Mouse (Mus musculus) brain, embryonic 14.5 days (tissue): ENCODE results near the gene Pfdn6. TPM values are rescaled to one million over a fixed set of nuclear protein-coding genes. Genes with fewer than 3 reads are reported as not detected.
"Not testable (repeated sequence)": the region's sequence is repeated elsewhere in the genome, so short reads cannot be mapped to it uniquely, and the experiment has no call there.

Source experiments
- DNase-seq: peaks from one replicate; pipeline ENCODE4 v3.0.0-alpha.2; 2011; ENCODE audit warnings: low read depth
- CTCF ChIP-seq: fragments of 200-500 bp; IDR thresholded peaks from 2 replicates; pipeline ENCODE4 v1.5.1; 2012; ENCODE audit warnings: inconsistent platforms, mild to moderate bottlenecking, moderate library complexity, borderline replicate concordance; ENCODE audit not compliant: insufficient read depth, insufficient read length; ENCODE audit errors: extremely low read depth
- POLR2A ChIP-seq: fragments of 200-500 bp; IDR thresholded peaks from 2 replicates; pipeline ENCODE4 v1.6.1; 2012; ENCODE audit warnings: mild to moderate bottlenecking, inconsistent platforms, borderline replicate concordance; ENCODE audit not compliant: poor library complexity, insufficient read depth, insufficient read length, severe bottlenecking; ENCODE audit errors: extremely low read depth
- polyA plus RNA-seq: library from polyadenylated mRNA; depleted of rRNA; stranded (reverse); fragments of >200 nt; gene quantifications from 2 replicates; pipeline ENCODE4 v1.2.3, GENCODE M21; 2012; rRNA removed

Gene Pfdn6
- polyA plus RNA-seq, 1 experiment, result 97.5 TPM

DNA sequence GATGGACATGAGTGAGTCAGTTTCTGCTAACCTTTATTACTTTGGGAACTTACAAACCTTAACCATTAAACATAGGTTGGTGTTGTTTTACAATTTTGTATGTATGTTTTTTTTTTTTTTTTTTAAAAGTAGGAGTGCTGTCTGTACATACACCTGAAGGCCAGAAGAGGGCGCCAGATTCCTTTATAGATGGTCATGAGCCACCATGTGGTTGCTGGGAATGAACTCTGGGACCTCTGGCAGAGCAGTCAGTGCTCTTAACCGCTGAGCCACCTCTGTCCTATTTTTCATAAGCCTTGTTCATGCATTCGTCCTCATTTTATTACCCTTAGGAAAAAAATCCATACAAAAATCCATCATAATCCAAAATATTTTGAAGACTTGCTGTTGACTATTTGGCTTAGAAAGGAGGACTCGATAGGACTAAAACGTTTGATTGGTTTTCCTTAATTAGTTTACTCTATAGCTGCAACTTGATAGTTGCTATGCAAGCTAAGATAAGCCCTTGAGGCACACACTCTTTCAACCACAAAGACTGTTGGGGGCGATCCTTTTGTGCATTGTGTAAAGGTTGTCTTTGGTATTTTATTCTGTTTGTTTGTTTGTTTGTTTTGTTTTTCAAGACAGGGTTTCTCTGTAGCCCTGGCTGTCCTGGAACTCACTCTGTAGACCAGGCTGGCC, 42.9 kb downstream of the Pfdn6 start:
- DNase-seq, result peak; percentile 69
- no peak for TF ChIP-seq POLR2A
- peak; percentile 54; the same call in 1 of the 2 replicates for TF ChIP-seq CTCF

DNA sequence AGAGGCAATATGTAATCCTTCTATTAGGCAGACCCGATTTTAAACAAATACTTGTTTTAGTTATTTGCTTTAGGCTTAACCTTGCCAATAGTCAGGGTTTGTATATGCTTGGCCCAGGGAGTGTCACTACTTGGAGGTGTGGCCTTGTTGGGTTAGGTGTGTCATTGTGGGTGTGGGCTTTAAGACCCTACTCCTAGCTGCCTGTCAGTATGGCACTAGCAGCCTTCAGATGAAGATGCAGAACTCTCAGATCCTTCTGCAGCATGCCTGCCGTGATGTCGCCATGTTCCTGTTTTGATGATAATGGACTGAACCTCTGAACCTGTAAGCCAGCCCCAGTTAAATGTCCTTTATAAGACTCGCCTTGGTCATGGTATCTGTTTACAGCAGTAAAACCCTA, 47.1 kb downstream of the Pfdn6 start:
- DNase-seq, result not testable (repeated sequence)

DNA sequence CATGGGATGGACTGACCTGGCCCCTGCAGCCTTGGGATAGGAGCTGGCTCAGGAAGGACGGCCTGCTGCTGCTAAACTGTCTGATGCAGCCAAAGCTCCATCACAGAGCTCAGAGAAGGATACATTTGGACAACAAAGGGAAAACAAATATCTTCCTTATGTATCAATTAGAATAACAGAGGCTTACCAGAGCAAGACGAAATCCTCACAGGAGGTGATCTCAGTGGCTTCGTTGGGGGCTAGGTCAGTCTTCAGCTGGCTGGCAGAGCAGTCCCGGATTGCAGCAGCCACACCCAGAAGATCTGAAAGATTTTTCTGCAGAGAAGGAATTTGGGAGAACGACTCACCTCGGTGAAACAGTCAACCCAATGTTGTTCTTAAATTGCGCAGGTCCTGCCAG, 47.7 kb downstream of the Pfdn6 start:
- no peak for DNase-seq
- TF ChIP-seq POLR2A, result no peak
- TF ChIP-seq CTCF, result no peak

DNA sequence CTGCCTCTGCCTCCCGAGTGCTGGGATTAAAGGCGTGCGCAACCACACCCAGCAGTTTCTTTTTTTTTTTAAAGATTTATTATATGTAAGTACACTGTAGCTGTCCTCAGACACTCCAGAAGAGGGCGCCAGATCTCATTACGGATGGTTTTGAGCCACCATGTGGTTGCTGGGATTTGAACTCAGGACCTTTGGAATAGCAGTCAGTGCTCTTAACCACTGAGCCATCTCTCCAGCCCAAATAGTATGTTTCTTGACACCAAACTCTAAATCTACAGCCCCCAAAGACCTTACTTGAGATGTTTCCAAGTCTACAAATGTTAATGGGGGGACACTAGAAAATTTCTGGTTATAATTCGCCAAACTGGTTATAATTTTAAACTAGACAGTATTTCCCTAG, 48.3 kb downstream of the Pfdn6 start:
- not testable (repeated sequence) for DNase-seq

DNA sequence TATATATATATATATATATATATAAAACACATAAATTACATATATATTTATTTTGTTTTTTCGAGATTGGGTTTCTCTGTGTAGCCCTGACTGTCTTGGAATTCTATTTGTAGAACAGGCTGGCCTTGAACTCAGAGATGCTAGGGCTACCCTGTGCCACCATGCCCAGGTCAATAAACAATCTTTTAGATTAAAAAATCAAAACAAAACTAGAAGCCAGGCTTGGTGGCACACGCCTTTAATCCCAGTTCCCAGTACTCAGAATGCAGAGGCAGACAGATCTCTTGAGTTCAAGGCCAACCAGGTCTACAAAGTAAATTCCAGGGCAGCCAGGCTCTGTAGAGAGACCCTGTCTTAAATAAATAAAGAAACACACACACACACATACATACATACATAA, 48.8 kb downstream of the Pfdn6 start:
- no peak for DNase-seq
- TF ChIP-seq CTCF, result no peak
- TF ChIP-seq POLR2A, result no peak

DNA sequence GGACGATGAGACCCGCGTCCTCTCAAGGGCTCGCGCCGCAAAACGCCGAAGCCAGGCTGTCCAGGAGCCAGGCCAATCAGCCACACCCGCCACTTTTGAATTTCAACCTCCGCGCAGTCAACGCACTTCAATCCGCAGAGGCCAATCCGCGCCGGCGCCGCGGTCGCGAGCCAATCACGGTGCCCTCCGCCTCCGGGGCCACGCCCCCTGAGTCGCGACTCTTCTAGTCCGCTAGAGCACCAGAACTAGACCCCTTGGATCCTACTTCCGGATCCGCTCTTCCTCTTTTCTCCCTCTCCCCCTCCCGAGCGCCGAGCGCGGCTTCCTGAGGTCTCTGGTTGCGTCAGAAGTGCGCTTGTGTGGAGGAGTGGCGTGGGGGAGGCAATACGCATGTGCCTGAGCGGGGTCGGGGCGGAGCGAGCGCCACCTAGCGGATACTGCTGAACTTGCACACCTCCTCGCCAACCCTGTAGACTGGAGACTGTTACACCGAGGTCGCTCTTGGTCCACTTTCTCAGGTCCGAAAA, 49.5 kb downstream of the Pfdn6 start, which contains the start of gene Kifc1:
Kifc1 (minus strand) TSS at position 129 of the 527 bp plus-strand sequence.
- TF ChIP-seq CTCF (peak; percentile 100), POLR2A (0 out of 2 replicates have a peak, but pooled peaks have one; percentile 9)
- peak; percentile 100 for DNase-seq

DNA sequence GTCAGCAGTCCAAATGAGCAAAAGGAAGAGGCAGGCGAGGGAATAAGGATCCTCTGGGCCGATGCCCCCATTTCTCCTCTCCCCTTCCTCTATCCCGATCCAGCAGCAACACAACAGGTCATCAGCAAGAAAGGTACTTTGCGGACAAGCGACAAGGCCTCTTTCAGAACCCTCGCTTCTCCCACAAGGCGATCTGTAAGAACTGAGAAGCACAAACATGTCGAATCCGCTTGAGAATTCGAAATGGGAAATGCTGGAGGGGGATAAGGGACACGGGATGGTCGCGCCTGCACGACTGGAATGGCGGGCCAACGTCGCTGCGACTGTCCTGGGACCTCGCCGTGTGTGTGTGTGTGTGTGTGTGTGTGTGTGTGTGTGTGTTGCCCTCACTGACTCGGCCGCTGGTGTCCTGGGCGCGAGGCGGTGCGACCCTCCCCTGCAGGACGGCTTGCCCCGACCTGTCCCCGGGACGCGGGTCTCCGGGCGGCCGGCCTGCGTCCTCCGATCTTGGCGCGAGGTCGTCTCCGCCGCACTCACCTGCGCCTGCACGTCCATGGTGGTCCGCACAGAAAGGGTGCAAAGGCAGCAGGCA, 50.1 kb downstream of the Pfdn6 start:
- DNase-seq, result not testable (repeated sequence)

Other genes with a start within 250 kb of the Pfdn6 start
- 59.3 and 65.7 TPM in 2 replicates for gene March2, start 221.7 kb downstream of the Pfdn6 start, polyA plus RNA-seq
- gene Rab11b, start 179.8 kb downstream of the Pfdn6 start, polyA plus RNA-seq, result 633 and 642 TPM in 2 replicates
- 9.8 and 10.6 TPM in 2 replicates for gene Angptl4, start 158.5 kb downstream of the Pfdn6 start, polyA plus RNA-seq
- gene Kank3, start 129.8 kb downstream of the Pfdn6 start, polyA plus RNA-seq, result 50.7 and 61.9 TPM in 2 replicates
- 1,048 and 1,174 TPM in 2 replicates for gene Rps28, start 115.8 kb downstream of the Pfdn6 start, polyA plus RNA-seq
- 327 and 425 TPM in 2 replicates for gene Ndufa7, start 115.8 kb downstream of the Pfdn6 start, polyA plus RNA-seq
- 41.6 and 49.6 TPM in 2 replicates for gene Cd320, start 97.3 kb downstream of the Pfdn6 start, polyA plus RNA-seq
- gene Gm7029, start 66.5 kb downstream of the Pfdn6 start, polyA plus RNA-seq, result not detected in 2 replicates
- gene Kifc1, start 49.7 kb downstream of the Pfdn6 start, polyA plus RNA-seq, result 18.5 and 32.3 TPM in 2 replicates
- 0.30 and 0.38 TPM in 2 replicates for gene Platr17, start 35.2 kb downstream of the Pfdn6 start, polyA plus RNA-seq
- 43.8 and 52.6 TPM in 2 replicates for gene Daxx, start 30.9 kb downstream of the Pfdn6 start, polyA plus RNA-seq
- gene Tapbp, start 24.4 kb downstream of the Pfdn6 start, polyA plus RNA-seq, result 17.4 and 22.8 TPM in 2 replicates
- 35.8 and 43.6 TPM in 2 replicates for gene Zbtb22, start 24.4 kb downstream of the Pfdn6 start, polyA plus RNA-seq
- 184 and 285 TPM in 2 replicates for gene Rgl2, start 10.8 kb downstream of the Pfdn6 start, polyA plus RNA-seq
- gene Wdr46, start 317 bp upstream of the Pfdn6 start, polyA plus RNA-seq, result 22.8 and 29.3 TPM in 2 replicates
- 9.9 and 11.1 TPM in 2 replicates for gene B3galt4, start 11.1 kb upstream of the Pfdn6 start, polyA plus RNA-seq
- 71.7 and 72.8 TPM in 2 replicates for gene Vps52, start 15.5 kb upstream of the Pfdn6 start, polyA plus RNA-seq
- gene Rps18, start 15.7 kb upstream of the Pfdn6 start, polyA plus RNA-seq, result 744 and 771 TPM in 2 replicates
- 20.4 and 20.5 TPM in 2 replicates for gene H2-K1, start 60.0 kb upstream of the Pfdn6 start, polyA plus RNA-seq
- gene Ring1, start 84.3 kb upstream of the Pfdn6 start, polyA plus RNA-seq, result 58.8 and 68.8 TPM in 2 replicates
- gene H2-Ke6, start 87.7 kb upstream of the Pfdn6 start, polyA plus RNA-seq, result 88.8 and 156 TPM in 2 replicates
- gene Slc39a7, start 91.3 kb upstream of the Pfdn6 start, polyA plus RNA-seq, result 133 and 138 TPM in 2 replicates
- gene Rxrb, start 91.5 kb upstream of the Pfdn6 start, polyA plus RNA-seq, result 83.9 and 97.4 TPM in 2 replicates
- 11.5 and 11.8 TPM in 2 replicates for gene Col11a2, start 99.1 kb upstream of the Pfdn6 start, polyA plus RNA-seq
- gene H2-Oa, start 152.0 kb upstream of the Pfdn6 start, polyA plus RNA-seq, result 0.07 and 0.20 TPM in 2 replicates
- gene H2-DMa, start 179.2 kb upstream of the Pfdn6 start, polyA plus RNA-seq, result 12.0 and 16.4 TPM in 2 replicates
- 186 and 256 TPM in 2 replicates for gene Brd2, start 182.3 kb upstream of the Pfdn6 start, polyA plus RNA-seq
- gene H2-DMb2, start 203.0 kb upstream of the Pfdn6 start, polyA plus RNA-seq, result 0.18 and 0.40 TPM in 2 replicates
- gene H2-DMb1, start 212.7 kb upstream of the Pfdn6 start, polyA plus RNA-seq, result 0.82 and 1.1 TPM in 2 replicates
- 1.8 and 2.1 TPM in 2 replicates for gene Tap1, start 247.2 kb upstream of the Pfdn6 start, polyA plus RNA-seq
- 0.86 and 1.1 TPM in 2 replicates for gene Psmb9, start 247.4 kb upstream of the Pfdn6 start, polyA plus RNA-seq